Mouse (Mus musculus): ENCODE results near the gene Gm8113. TPM values are rescaled to one million over a fixed set of nuclear protein-coding genes. Genes with fewer than 3 reads are reported as not detected.
"Not testable (repeated sequence)": the region's sequence is repeated elsewhere in the genome, so short reads cannot be mapped to it uniquely, and the experiment has no call there.

The Gm8113 gene
- polyA plus RNA-seq, 1 experiment from 2014 or later = 10.5 TPM

DNA sequence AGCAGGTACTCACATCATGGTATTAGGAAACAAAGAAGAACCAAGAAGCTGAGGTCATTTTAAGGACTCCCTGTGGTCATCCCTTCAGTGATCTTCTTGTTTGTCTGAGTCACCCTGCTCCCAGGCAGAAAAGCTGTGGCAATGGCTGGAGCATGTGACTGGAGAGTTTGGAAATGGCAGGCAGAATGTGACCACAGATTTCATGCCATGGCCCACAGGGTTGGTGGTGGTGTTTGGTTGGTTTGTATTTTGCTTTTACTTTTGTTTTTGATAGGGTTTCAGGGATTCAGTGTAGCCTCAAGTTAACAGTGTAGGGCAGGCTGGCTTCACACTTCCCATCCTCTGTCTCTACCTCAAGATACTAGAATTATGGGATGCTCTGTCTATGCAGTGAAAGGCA is 7.0 kb upstream of the Gm8113 start:
- H3K4me3 ChIP-seq (ENCODE audit: low read depth, low read length); H3K9ac ChIP-seq (ENCODE audit: low read length); H3K4me1 ChIP-seq (ENCODE audit: control insufficient read depth, insufficient read depth, low read length); H3K4me2 ChIP-seq (ENCODE audit: low read depth, severe bottlenecking); H3K36me3 ChIP-seq (ENCODE audit: control insufficient read depth, insufficient read depth, low read length); ATAC-seq (ENCODE audit: insufficient number of reproducible peaks, low FRiP score, low TSS enrichment, low read depth); H3K27me3 ChIP-seq (ENCODE audit: control insufficient read depth, insufficient read depth, low read length); DNase-seq (ENCODE audit: low spot score); H3K27ac ChIP-seq (replicated peaks; ENCODE audit: low read depth, low read length); H3K9me3 ChIP-seq (ENCODE audit: control insufficient read depth, low read length): not testable (repeated sequence)

GRCm38 (mm10) chr14:43923459-43923858 is 1.7 kb upstream of the Gm8113 start, which contains the start of gene Ear10:
Gene Ear10 (minus strand): TSS chr14:43923559.
- not testable (repeated sequence) for ATAC-seq (ENCODE audit: insufficient number of reproducible peaks, low FRiP score, low TSS enrichment, low read depth); H3K27ac ChIP-seq (replicated peaks; ENCODE audit: low read depth, low read length)

DNA sequence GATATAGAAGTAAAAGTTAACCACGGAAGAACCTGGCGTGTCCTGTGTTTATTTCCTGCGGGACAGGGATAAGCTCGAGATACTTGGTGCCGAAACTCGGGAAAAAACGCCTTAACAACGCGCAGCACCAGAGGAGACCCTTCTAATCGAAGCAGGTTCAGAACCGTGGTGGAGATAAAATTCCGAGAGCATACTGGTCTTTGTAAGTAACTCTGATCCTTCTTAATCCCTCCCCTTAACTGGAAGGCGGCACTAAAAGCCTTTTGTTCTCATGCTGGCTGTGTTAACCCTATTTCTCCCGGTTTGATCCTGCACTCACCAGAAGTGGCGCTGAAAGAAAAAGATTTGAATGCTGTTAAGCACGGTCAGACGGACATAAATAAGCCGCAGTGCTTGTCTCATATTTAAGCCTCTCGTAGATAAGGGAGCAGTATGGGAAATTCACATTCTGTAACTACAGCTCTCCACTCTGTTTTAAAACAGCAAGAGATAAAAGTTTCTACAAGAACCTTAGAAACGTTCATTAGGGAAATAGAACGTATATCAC is 287 bp downstream of the Gm8113 start:
- WGBS = 6% methylated on average over 21 of the region's 21 CpGs
- Histone ChIP-seq H3K9ac (ENCODE audit: low read length) (peak overlapping the region; percentile 66), H3K4me3 (ENCODE audit: low read depth, low read length) (peak overlapping the region; percentile 30), H3K4me2 (ENCODE audit: low read depth, severe bottlenecking) (peak overlapping the region; percentile 22; the same call in 1 of the 2 replicates), H3K27ac (replicated peaks; ENCODE audit: low read depth, low read length) (peak overlapping the region; percentile 51; the same call in 1 of the 2 replicates)
- ATAC-seq (ENCODE audit: insufficient number of reproducible peaks, low FRiP score, low TSS enrichment, low read depth) (peak; percentile 79; the same call in 1 of the 2 replicates), DNase-seq (ENCODE audit: low spot score) (peak; percentile 68)
- not testable (repeated sequence) for H3K27me3 ChIP-seq (ENCODE audit: control insufficient read depth, insufficient read depth, low read length); H3K4me1 ChIP-seq (ENCODE audit: control insufficient read depth, insufficient read depth, low read length); H3K36me3 ChIP-seq (ENCODE audit: control insufficient read depth, insufficient read depth, low read length); H3K9me3 ChIP-seq (ENCODE audit: control insufficient read depth, low read length)

More at GRCm38 (mm10) chr14:43923459-43923858, 1.7 kb upstream of the Gm8113 start, which contains the start of gene Ear10:
- H3K9me3 ChIP-seq (ENCODE audit: control insufficient read depth, low read length); H3K27me3 ChIP-seq (ENCODE audit: control insufficient read depth, insufficient read depth, low read length); H3K36me3 ChIP-seq (ENCODE audit: control insufficient read depth, insufficient read depth, low read length); DNase-seq (ENCODE audit: low spot score); H3K9ac ChIP-seq (ENCODE audit: low read length); H3K4me1 ChIP-seq (ENCODE audit: control insufficient read depth, insufficient read depth, low read length); H3K4me3 ChIP-seq (ENCODE audit: low read depth, low read length); H3K4me2 ChIP-seq (ENCODE audit: low read depth, severe bottlenecking): not testable (repeated sequence)
- WGBS = 85% methylated on average over 3 of the region's 3 CpGs

- H3K36me3 ChIP-seq (ENCODE audit: control insufficient read depth, insufficient read depth, low read length); ATAC-seq (ENCODE audit: insufficient number of reproducible peaks, low FRiP score, low TSS enrichment, low read depth); H3K4me3 ChIP-seq (ENCODE audit: low read depth, low read length); H3K4me2 ChIP-seq (ENCODE audit: low read depth, severe bottlenecking); H3K27me3 ChIP-seq (ENCODE audit: control insufficient read depth, insufficient read depth, low read length); H3K9me3 ChIP-seq (ENCODE audit: control insufficient read depth, low read length); H3K9ac ChIP-seq (ENCODE audit: low read length); H3K4me1 ChIP-seq (ENCODE audit: control insufficient read depth, insufficient read depth, low read length); H3K27ac ChIP-seq (replicated peaks; ENCODE audit: low read depth, low read length): not testable (repeated sequence)
- 22% methylated on average over 8 of the region's 8 CpGs for WGBS
- peak; percentile 63 for DNase-seq (ENCODE audit: low spot score)
Observed at GRCm38 (mm10) chr14:43932991-43933390, 7.8 kb downstream of the Gm8113 start.

- H3K9me3 ChIP-seq (ENCODE audit: control insufficient read depth, low read length); H3K27ac ChIP-seq (replicated peaks; ENCODE audit: low read depth, low read length); H3K9ac ChIP-seq (ENCODE audit: low read length); DNase-seq (ENCODE audit: low spot score); H3K4me3 ChIP-seq (ENCODE audit: low read depth, low read length); H3K27me3 ChIP-seq (ENCODE audit: control insufficient read depth, insufficient read depth, low read length); H3K4me1 ChIP-seq (ENCODE audit: control insufficient read depth, insufficient read depth, low read length); H3K4me2 ChIP-seq (ENCODE audit: low read depth, severe bottlenecking); ATAC-seq (ENCODE audit: insufficient number of reproducible peaks, low FRiP score, low TSS enrichment, low read depth); H3K36me3 ChIP-seq (ENCODE audit: control insufficient read depth, insufficient read depth, low read length): not testable (repeated sequence)
- 51% methylated on average over 5 of the region's 5 CpGs for WGBS
Observed at GRCm38 (mm10) chr14:43933399-43933798, 8.2 kb downstream of the Gm8113 start.

DNA sequence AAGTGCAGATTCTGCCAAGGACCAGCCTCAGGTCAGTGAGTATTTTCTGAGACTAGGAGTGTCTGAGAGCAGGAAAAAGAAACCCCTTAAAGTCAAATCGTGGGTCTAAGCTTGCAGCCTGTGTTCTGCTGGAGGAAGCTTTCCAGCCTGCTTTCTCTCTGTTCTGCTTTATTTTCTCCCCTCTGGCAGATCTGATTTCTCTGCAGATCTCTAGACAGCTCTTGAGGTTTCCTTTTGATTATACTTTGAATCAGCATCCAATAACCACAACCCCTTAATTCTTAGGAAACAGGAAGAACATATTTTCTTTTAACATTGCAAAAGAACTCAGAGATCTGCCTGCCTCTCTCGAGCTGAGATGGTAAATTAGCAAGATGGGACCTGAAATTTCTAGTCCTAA is 28.2 kb downstream of the Gm8113 start:
- H3K36me3 ChIP-seq (ENCODE audit: control insufficient read depth, insufficient read depth, low read length); H3K4me3 ChIP-seq (ENCODE audit: low read depth, low read length); H3K9ac ChIP-seq (ENCODE audit: low read length); H3K4me2 ChIP-seq (ENCODE audit: low read depth, severe bottlenecking); H3K4me1 ChIP-seq (ENCODE audit: control insufficient read depth, insufficient read depth, low read length); H3K9me3 ChIP-seq (ENCODE audit: control insufficient read depth, low read length); ATAC-seq (ENCODE audit: insufficient number of reproducible peaks, low FRiP score, low TSS enrichment, low read depth); H3K27me3 ChIP-seq (ENCODE audit: control insufficient read depth, insufficient read depth, low read length); H3K27ac ChIP-seq (replicated peaks; ENCODE audit: low read depth, low read length); DNase-seq (ENCODE audit: low spot score): not testable (repeated sequence)
- WGBS = 50% methylated on average over 2 of the region's 2 CpGs

- ATAC-seq (ENCODE audit: insufficient number of reproducible peaks, low FRiP score, low TSS enrichment, low read depth); H3K9me3 ChIP-seq (ENCODE audit: control insufficient read depth, low read length); H3K27me3 ChIP-seq (ENCODE audit: control insufficient read depth, insufficient read depth, low read length); H3K4me1 ChIP-seq (ENCODE audit: control insufficient read depth, insufficient read depth, low read length); H3K36me3 ChIP-seq (ENCODE audit: control insufficient read depth, insufficient read depth, low read length); H3K9ac ChIP-seq (ENCODE audit: low read length); DNase-seq (ENCODE audit: low spot score); H3K4me2 ChIP-seq (ENCODE audit: low read depth, severe bottlenecking); H3K4me3 ChIP-seq (ENCODE audit: low read depth, low read length); H3K27ac ChIP-seq (replicated peaks; ENCODE audit: low read depth, low read length): not testable (repeated sequence)
- no CpG with 5 or more reads among the region's 1 CpGs for WGBS
Observed at GRCm38 (mm10) chr14:43955074-43955473, 29.9 kb downstream of the Gm8113 start.

DNA sequence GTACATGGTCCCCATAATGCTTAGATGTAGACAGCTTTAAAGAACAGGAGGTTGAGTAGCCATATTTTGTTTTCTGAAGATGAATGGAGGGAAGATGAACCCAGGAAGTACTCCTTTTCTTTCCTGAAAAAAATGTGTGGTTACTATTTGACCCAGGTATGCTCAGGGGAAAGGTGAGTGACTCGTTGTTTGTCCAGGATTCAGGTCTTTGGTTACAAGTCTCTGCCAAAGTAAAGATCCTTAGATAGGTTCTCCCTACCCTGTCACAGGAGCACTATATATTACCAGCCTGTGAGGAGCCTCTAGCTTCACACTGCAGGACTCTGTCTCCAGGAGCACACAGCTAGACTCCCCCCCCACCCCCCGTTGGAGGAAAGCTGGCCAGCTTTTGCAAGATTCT is 31.6 kb downstream of the Gm8113 start, which contains the start of gene Ang5:
Gene Ang5, plus strand, starts transcription at position 301 of the 400 bp plus-strand sequence.
- DNase-seq (ENCODE audit: low spot score); H3K36me3 ChIP-seq (ENCODE audit: control insufficient read depth, insufficient read depth, low read length); ATAC-seq (ENCODE audit: insufficient number of reproducible peaks, low FRiP score, low TSS enrichment, low read depth); H3K9ac ChIP-seq (ENCODE audit: low read length); H3K4me3 ChIP-seq (ENCODE audit: low read depth, low read length); H3K4me2 ChIP-seq (ENCODE audit: low read depth, severe bottlenecking); H3K27me3 ChIP-seq (ENCODE audit: control insufficient read depth, insufficient read depth, low read length); H3K4me1 ChIP-seq (ENCODE audit: control insufficient read depth, insufficient read depth, low read length); H3K9me3 ChIP-seq (ENCODE audit: control insufficient read depth, low read length); H3K27ac ChIP-seq (replicated peaks; ENCODE audit: low read depth, low read length): not testable (repeated sequence)
- no CpG with 5 or more reads among the region's 2 CpGs for WGBS

Data from limb, embryonic 11.5 days (tissue).